Comparison of ENCODE assay signal across 26 mouse cellular contexts in genomic region chr1:190998027-190998426, GRCm38 (mm10). TPM values are rescaled to one million over a fixed set of nuclear protein-coding genes. Genes with fewer than 3 reads are reported as not detected.
DNase-seq lines count a peak whose midpoint lies in the region; TF ChIP-seq lines count a peak whose summit lies in the region.
"Had no signal": no experiment of that assay in that cellular context is flagged by ENCODE, and none has a peak within 500 bp of the region (broad histone marks: within the 10 kb centered on the region; RNA-seq: fewer than 3 reads in every experiment).

No protein-coding gene starts in this region.

- H3K79me2 ChIP-seq in C2C12 (ENCODE audit: control insufficient read depth, insufficient read depth), result no peaks in the 10 kb centered on the region
- H3K79me2 ChIP-seq in macrophage (ENCODE audit: inconsistent target), result no peaks in the 10 kb centered on the region

- H3K27me3 ChIP-seq in C2C12 (ENCODE audit: control insufficient read depth, insufficient read depth, insufficient read length), result no peaks in the 10 kb centered on the region
- H3K27me3 ChIP-seq: embryonic facial prominence, embryonic 12.5 days; forebrain, embryonic 12.5 days; heart, embryonic 13.5 days; hindbrain, embryonic 13.5 days had no signal

- H3K4me3 ChIP-seq in C2C12 (ENCODE audit: insufficient read depth, poor library complexity, severe bottlenecking), result no peak overlapping the region
- H3K4me3 ChIP-seq in macrophage (ENCODE audit: inconsistent target), result no peak overlapping the region
- H3K4me3 ChIP-seq: embryonic facial prominence, embryonic 12.5 days; forebrain, embryonic 12.5 days; heart, embryonic 13.5 days; hindbrain, embryonic 13.5 days had no signal

- no peaks in the 10 kb centered on the region for H3K79me3 ChIP-seq in C2C12 (ENCODE audit: low read depth)

- no peak for TF ChIP-seq CTCF in C2C12 (IDR thresholded peaks at IDR 0.05; ENCODE audit: control insufficient read depth, insufficient read depth, insufficient read length)

- WGBS in macrophage (ENCODE audit: missing documents), result 7% methylated on average over 1 of the region's 1 CpGs

- H3K27ac ChIP-seq in macrophage, result peak overlapping the region; percentile 97
- H3K27ac ChIP-seq: embryonic facial prominence, embryonic 12.5 days; forebrain, embryonic 12.5 days; heart, embryonic 13.5 days; hindbrain, embryonic 13.5 days had no signal

- peak; percentile 83 for DNase-seq in 3T3-L1 (ENCODE audit: low read depth, low spot score)
- peak; percentile 8 for DNase-seq in Muller cell, postnatal 12 days (ENCODE audit: inconsistent ontology term)
- no peak for DNase-seq in neural tube, embryonic 10.5 days (ENCODE audit: extremely low spot score, low spot score)
- no peak for DNase-seq in layer of hippocampus, postnatal 36 days
- no peak for DNase-seq in thymus, adult 18-20 months
- DNase-seq: adrenal gland, adult 8-10 months; cerebellum, adult 11-12 months; cerebellum, adult 9-10 months; cerebellum, postnatal 25 days; gastrocnemius, postnatal 14 days; heart, postnatal 36 days; kidney, adult 2 months had no signal

- H3ac ChIP-seq in C2C12 (ENCODE audit: control insufficient read depth, insufficient read length, low read depth), result no peak overlapping the region

- peaks cover 10% of the 10 kb centered on the region for H3K36me3 ChIP-seq in C2C12 (ENCODE audit: control insufficient read depth, insufficient read depth)
- H3K36me3 ChIP-seq in macrophage (ENCODE audit: inconsistent target), result no peaks in the 10 kb centered on the region
- H3K36me3 ChIP-seq: embryonic facial prominence, embryonic 12.5 days; forebrain, embryonic 12.5 days had no signal

TF ChIP-seq in C2C12, 6 proteins besides CTCF, POLR2A, EP300 and RAD21:
- TF ChIP-seq MYOG (IDR thresholded peaks at IDR 0.05; ENCODE audit: control insufficient read depth, extremely low read depth, insufficient read length), result no peak
- TF ChIP-seq FOSL1 (IDR thresholded peaks at IDR 0.05; ENCODE audit: insufficient read depth, low read length, poor library complexity, severe bottlenecking), result peak; percentile 18
- TF ChIP-seq MYOD1 (IDR thresholded peaks at IDR 0.05; ENCODE audit: control insufficient read depth, insufficient read length, low read depth), result peak; percentile 36
- TF ChIP-seq MAX (IDR thresholded peaks at IDR 0.05), result peak; percentile 30
- no peak for TF ChIP-seq USF1 (IDR thresholded peaks at IDR 0.05; ENCODE audit: low read depth)
- TF ChIP-seq CEBPB (IDR thresholded peaks at IDR 0.05; ENCODE audit: low read depth), result no peak

RNA-seq across cellular contexts. Expression of gene Vash2, which starts 18.9 kb away (rescaled TPM):
- polyA plus RNA-seq in C2C12 (2012; fragmentation: generic; extraction: Trizol), result 15.6 TPM
- 1 to 10 TPM in 11 of 26 experiments, under 1 TPM in 14, not detected in 1; 0.15 to 7.6 (median 0.91) TPM for total RNA-seq in macrophage (2018; cell fraction: chromatin; rRNA removed)
- total RNA-seq in macrophage (2018; cell fraction: cytosol; rRNA removed), result 1 to 10 TPM in 12 of 26 experiments, under 1 TPM in 14; 0.38 to 3.7 (median 0.87) TPM
- total RNA-seq in macrophage (2018; cell fraction: nucleus; rRNA removed), result 1 to 10 TPM in 12 of 26 experiments, under 1 TPM in 14; 0.14 to 6.1 (median 0.99) TPM
- polyA plus RNA-seq in macrophage (2018), result 1.9 to 3.0 TPM (median 2.0 TPM) in 3 replicates
- total RNA-seq in layer of hippocampus, postnatal 36 days (2021), result 1 to 10 TPM; 1.9 to 2.2 TPM

RNA-seq across cellular contexts. Expression of gene Flvcr1, which starts 27.9 kb away (rescaled TPM):
- polyA plus RNA-seq in C2C12 (2012; fragmentation: generic; extraction: Trizol) (7.0 TPM), macrophage (2018) (58.5 to 74.7 TPM (median 60.7 TPM) in 3 replicates)
- total RNA-seq in macrophage (2018; cell fraction: chromatin; rRNA removed), result 100 to 1,000 TPM in 20 of 26 experiments, 10 to 100 TPM in 6; 35.0 to 275 (median 143) TPM
- 100 to 1,000 TPM in 1 of 26 experiments, 10 to 100 TPM in 25; 32.5 to 109 (median 56.1) TPM for total RNA-seq in macrophage (2018; cell fraction: cytosol; rRNA removed)
- total RNA-seq in macrophage (2018; cell fraction: nucleus; rRNA removed), result 100 to 1,000 TPM in 21 of 26 experiments, 10 to 100 TPM in 5; 40.7 to 293 (median 123) TPM
- total RNA-seq in layer of hippocampus, postnatal 36 days (2021), result 10 to 100 TPM; 17.3 to 19.6 TPM

RNA-seq across cellular contexts. Expression of gene Spata45, which starts 38.4 kb away (rescaled TPM):
- polyA plus RNA-seq in C2C12 (2012; fragmentation: generic; extraction: Trizol), result not detected
- not detected for total RNA-seq in macrophage (2018; cell fraction: chromatin; rRNA removed)
- total RNA-seq in macrophage (2018; cell fraction: cytosol; rRNA removed), result not detected
- not detected for total RNA-seq in macrophage (2018; cell fraction: nucleus; rRNA removed)
- not detected in 3 replicates for polyA plus RNA-seq in macrophage (2018)
- not detected for total RNA-seq in layer of hippocampus, postnatal 36 days (2021)
- total RNA-seq: adrenal gland, adult 8-10 months; adrenal gland, postnatal 4 days; gastrocnemius, adult 18-20 months; gastrocnemius, postnatal 14 days; heart, adult 8-10 months; heart, postnatal 36 days had no signal
- polyA plus RNA-seq: cortical plate, adult 2 months; embryonic facial prominence, embryonic 12.5 days; forebrain, embryonic 12.5 days; forebrain, embryonic 16.5 days; gonadal fat pad, adult 2 months; heart, embryonic 13.5 days; heart, postnatal 0 days; hindbrain, embryonic 13.5 days; intestine, embryonic 16.5 days; kidney, adult 2 months had no signal

Comparison
In these comparisons a context has a peak if more than half of its experiments do, and no peak if none do; other contexts are left out.
1. DNase-seq: peak in 3T3-L1 (single experiment) and Muller cell, postnatal 12 days (single experiment); none in neural tube, embryonic 10.5 days (single experiment), layer of hippocampus, postnatal 36 days (0 of 2) and thymus, adult 18-20 months (0 of 2).